Mouse (Mus musculus) forebrain, embryonic 10.5 days (tissue): ENCODE measurements at regions not wholly inside any gene's neighbourhood (a gene's known extent, or its start where the extent isn't known, plus 50 kb on each side); places are given as distances from the start of the nearest gene placed in this dataset.

ENCODE experiments used
- DNase-seq: peaks from one replicate; pipeline ENCODE4 v3.0.0-alpha.2; 2017; ENCODE audit warnings: low spot score; ENCODE audit errors: extremely low spot score
- H3K27ac ChIP-seq: fragments of 300-500 bp; sonication (generic); 2 replicates; pipeline ENCODE4 v1.5.1; 2016; ENCODE audit warnings: mild to moderate bottlenecking
- H3K27me3 ChIP-seq: fragments of 300-500 bp; sonication (generic); 2 replicates; pipeline ENCODE4 v1.6.1; 2016; ENCODE audit warnings: mild to moderate bottlenecking; ENCODE audit not compliant: poor library complexity, severe bottlenecking
- H3K36me3 ChIP-seq: fragments of 300-500 bp; sonication (generic); replicated peaks from 2 replicates; pipeline ENCODE4 v1.6.1; 2016; ENCODE audit warnings: mild to moderate bottlenecking, moderate library complexity
- H3K4me1 ChIP-seq: fragments of 300-500 bp; sonication (generic); 2 replicates; pipeline ENCODE4 v1.6.1; 2016
- H3K4me3 ChIP-seq: fragments of 300-500 bp; sonication (generic); 2 replicates; pipeline ENCODE4 v1.5.1; 2016; ENCODE audit warnings: mild to moderate bottlenecking, moderate library complexity
- H3K9me3 ChIP-seq: fragments of 300-500 bp; sonication (generic); 2 replicates; pipeline ENCODE4 v1.6.1; 2016; ENCODE audit warnings: mild to moderate bottlenecking, moderate library complexity
- WGBS: fragments of 180-500 bp; shearing (Covaris S2); methylation state at CpG from one replicate; pipeline ENCODE4 v1.1.7; 2016; 5-methylcytosine and 5-hydroxymethylcytosine counted together

- no peak overlapping the region for H3K4me3 ChIP-seq
- H3K27me3 ChIP-seq: no peaks in the 10 kb centered on the region
- no peaks in the 10 kb centered on the region for H3K36me3 ChIP-seq
- no peak for DNase-seq
- H3K27ac ChIP-seq: no peak overlapping the region
- no peaks in the 10 kb centered on the region for H3K9me3 ChIP-seq
- H3K4me1 ChIP-seq: no peaks in the 10 kb centered on the region
- WGBS: 56% methylated on average over 6 of the region's 6 CpGs
Observed at GRCm38 (mm10) chr2:129883417-129883816, 83.1 kb downstream of the Stk35 start.

GRCm38 (mm10) chr2:129884316-129884715, 84.0 kb downstream of the Stk35 start:
- Histone ChIP-seq H3K27me3 (no peaks in the 10 kb centered on the region), H3K4me3 (no peak overlapping the region), H3K36me3 (no peaks in the 10 kb centered on the region), H3K27ac (no peak overlapping the region), H3K4me1 (no peaks in the 10 kb centered on the region), H3K9me3 (no peaks in the 10 kb centered on the region)
- DNase-seq: no peak
- 89% methylated on average over 3 of the region's 3 CpGs for WGBS

GRCm38 (mm10) chr2:129885536-129885935, 85.2 kb downstream of the Stk35 start:
- Histone ChIP-seq H3K36me3 (no peaks in the 10 kb centered on the region), H3K4me1 (no peaks in the 10 kb centered on the region), H3K9me3 (peaks cover 4% of the 10 kb centered on the region; the same call in 1 of the 2 replicates), H3K4me3 (no peak overlapping the region), H3K27me3 (no peaks in the 10 kb centered on the region), H3K27ac (no peak overlapping the region)
- no peak for DNase-seq
- 87% methylated on average over 7 of the region's 7 CpGs for WGBS

GRCm38 (mm10) chr2:129893231-129893630, 92.9 kb downstream of the Stk35 start:
- 85% methylated on average over 7 of the region's 7 CpGs for WGBS
- DNase-seq: no peak
- no peaks in the 10 kb centered on the region for H3K36me3 ChIP-seq
- H3K27ac ChIP-seq: no peak overlapping the region
- H3K4me1 ChIP-seq: peaks cover 6% of the 10 kb centered on the region
- no peak overlapping the region for H3K4me3 ChIP-seq
- peaks cover 4% of the 10 kb centered on the region; the same call in 1 of the 2 replicates for H3K9me3 ChIP-seq
- H3K27me3 ChIP-seq: no peaks in the 10 kb centered on the region

- Histone ChIP-seq H3K27me3 (no peaks in the 10 kb centered on the region), H3K9me3 (peaks cover 4% of the 10 kb centered on the region; the same call in 1 of the 2 replicates), H3K4me1 (peaks cover 6% of the 10 kb centered on the region), H3K4me3 (no peak overlapping the region), H3K36me3 (no peaks in the 10 kb centered on the region), H3K27ac (no peak overlapping the region)
- 94% methylated on average over 5 of the region's 5 CpGs for WGBS
- DNase-seq: no peak
Observed at GRCm38 (mm10) chr2:129893832-129894231, 93.5 kb downstream of the Stk35 start.

- WGBS: 79% methylated on average over 8 of the region's 8 CpGs
- Histone ChIP-seq H3K4me3 (no peak overlapping the region), H3K4me1 (peaks cover 6% of the 10 kb centered on the region), H3K27me3 (no peaks in the 10 kb centered on the region), H3K27ac (0 out of 2 replicates have a peak overlapping the region, but pooled peaks have one; percentile 31), H3K9me3 (peaks cover 4% of the 10 kb centered on the region; the same call in 1 of the 2 replicates), H3K36me3 (no peaks in the 10 kb centered on the region)
- DNase-seq: no peak
Observed at GRCm38 (mm10) chr2:129894906-129895305, 94.6 kb downstream of the Stk35 start.

GRCm38 (mm10) chr2:129895369-129895768, 95.1 kb downstream of the Stk35 start:
- peaks cover 6% of the 10 kb centered on the region for H3K4me1 ChIP-seq
- 93% methylated on average over 6 of the region's 6 CpGs for WGBS
- H3K36me3 ChIP-seq: no peaks in the 10 kb centered on the region
- H3K27ac ChIP-seq: no peak overlapping the region
- H3K9me3 ChIP-seq: peaks cover 1% of the 10 kb centered on the region; the same call in 1 of the 2 replicates
- no peak for DNase-seq
- no peak overlapping the region for H3K4me3 ChIP-seq
- H3K27me3 ChIP-seq: no peaks in the 10 kb centered on the region

GRCm38 (mm10) chr2:129896696-129897095, 96.4 kb downstream of the Stk35 start:
- no peak overlapping the region for H3K4me3 ChIP-seq
- WGBS: 88% methylated on average over 4 of the region's 4 CpGs
- DNase-seq: no peak
- H3K27me3 ChIP-seq: no peaks in the 10 kb centered on the region
- H3K27ac ChIP-seq: no peak overlapping the region
- no peaks in the 10 kb centered on the region for H3K9me3 ChIP-seq
- H3K4me1 ChIP-seq: peaks cover 6% of the 10 kb centered on the region
- no peaks in the 10 kb centered on the region for H3K36me3 ChIP-seq

GRCm38 (mm10) chr2:129903383-129904135, 103.2 kb downstream of the Stk35 start:
- Histone ChIP-seq H3K27ac (no peak overlapping the region), H3K36me3 (no peaks in the 10 kb centered on the region), H3K9me3 (no peaks in the 10 kb centered on the region), H3K27me3 (peaks cover 8% of the 10 kb centered on the region; the same call in 1 of the 2 replicates), H3K4me3 (no peak overlapping the region), H3K4me1 (peaks cover 5% of the 10 kb centered on the region)
- DNase-seq: no peak
- 78% methylated on average over 4 of the region's 4 CpGs for WGBS

- H3K27me3 ChIP-seq: peaks cover 8% of the 10 kb centered on the region; the same call in 1 of the 2 replicates
- no peak overlapping the region for H3K4me3 ChIP-seq
- no peak overlapping the region for H3K27ac ChIP-seq
- 45% methylated on average over 7 of the region's 7 CpGs for WGBS
- H3K9me3 ChIP-seq: no peaks in the 10 kb centered on the region
- H3K4me1 ChIP-seq: peaks cover 17% of the 10 kb centered on the region
- no peaks in the 10 kb centered on the region for H3K36me3 ChIP-seq
- DNase-seq: no peak
Observed at GRCm38 (mm10) chr2:129904753-129905152, 104.4 kb downstream of the Stk35 start.

GRCm38 (mm10) chr2:129908701-129909425, 103.3 kb upstream of the Tgm3 start:
- peak; percentile 92 for DNase-seq
- peak overlapping the region; percentile 53 for H3K4me3 ChIP-seq
- H3K4me1 ChIP-seq: peaks cover 34% of the 10 kb centered on the region
- H3K27ac ChIP-seq: peak overlapping the region; percentile 86
- peaks cover 8% of the 10 kb centered on the region; the same call in 1 of the 2 replicates for H3K27me3 ChIP-seq
- 2% methylated on average over 28 of the region's 28 CpGs for WGBS
- no peaks in the 10 kb centered on the region for H3K9me3 ChIP-seq
- no peaks in the 10 kb centered on the region for H3K36me3 ChIP-seq

GRCm38 (mm10) chr2:129911203-129911921, 100.8 kb upstream of the Tgm3 start:
- H3K4me3 ChIP-seq: no peak overlapping the region
- WGBS: 62% methylated on average over 19 of the region's 19 CpGs
- peaks cover 34% of the 10 kb centered on the region for H3K4me1 ChIP-seq
- H3K9me3 ChIP-seq: no peaks in the 10 kb centered on the region
- H3K36me3 ChIP-seq: no peaks in the 10 kb centered on the region
- H3K27me3 ChIP-seq: peaks cover 8% of the 10 kb centered on the region; the same call in 1 of the 2 replicates
- H3K27ac ChIP-seq: peak overlapping the region; percentile 61
- no peak for DNase-seq
